Mouse (Mus musculus) brain, embryonic 14.5 days (tissue): ENCODE results near the gene Mrs2. TPM values are rescaled to one million over a fixed set of nuclear protein-coding genes. Genes with fewer than 3 reads are reported as not detected.

Experiments used
- DNase-seq: peaks from one replicate; pipeline ENCODE4 v3.0.0-alpha.2; 2011; ENCODE audit warnings: low read depth
- CTCF ChIP-seq: fragments of 200-500 bp; IDR thresholded peaks from 2 replicates; pipeline ENCODE4 v1.5.1; 2012; ENCODE audit warnings: inconsistent platforms, mild to moderate bottlenecking, moderate library complexity, borderline replicate concordance; ENCODE audit not compliant: insufficient read depth, insufficient read length; ENCODE audit errors: extremely low read depth
- POLR2A ChIP-seq: fragments of 200-500 bp; IDR thresholded peaks from 2 replicates; pipeline ENCODE4 v1.6.1; 2012; ENCODE audit warnings: mild to moderate bottlenecking, inconsistent platforms, borderline replicate concordance; ENCODE audit not compliant: poor library complexity, insufficient read depth, insufficient read length, severe bottlenecking; ENCODE audit errors: extremely low read depth
- polyA plus RNA-seq: library from polyadenylated mRNA; depleted of rRNA; stranded (reverse); fragments of >200 nt; gene quantifications from 2 replicates; pipeline ENCODE4 v1.2.3, GENCODE M21; 2012; rRNA removed

Gene Mrs2
- polyA plus RNA-seq, 1 experiment, result 41.3 TPM

DNA sequence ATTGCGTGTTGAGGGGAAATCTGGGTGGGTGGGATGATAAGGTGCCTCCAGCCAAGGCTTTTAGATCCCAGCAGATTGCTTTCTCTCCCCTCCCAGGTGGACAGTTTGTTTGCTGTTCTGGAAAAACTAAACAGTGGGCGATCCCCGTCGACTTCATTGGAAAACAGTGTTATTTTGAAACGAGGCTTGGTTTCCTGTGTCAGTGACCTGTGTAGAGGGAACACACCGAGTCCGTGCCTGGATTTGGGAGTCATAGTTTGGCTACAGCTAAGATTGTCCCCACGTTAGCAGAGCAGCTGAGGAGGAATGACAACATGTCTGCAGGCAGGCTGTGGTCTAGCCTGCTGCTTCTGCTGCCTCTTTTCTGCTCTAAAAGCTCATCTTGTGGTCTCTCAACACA is 76.9 kb downstream of the Mrs2 start:
- TF ChIP-seq POLR2A, result no peak
- no peak for DNase-seq

DNA sequence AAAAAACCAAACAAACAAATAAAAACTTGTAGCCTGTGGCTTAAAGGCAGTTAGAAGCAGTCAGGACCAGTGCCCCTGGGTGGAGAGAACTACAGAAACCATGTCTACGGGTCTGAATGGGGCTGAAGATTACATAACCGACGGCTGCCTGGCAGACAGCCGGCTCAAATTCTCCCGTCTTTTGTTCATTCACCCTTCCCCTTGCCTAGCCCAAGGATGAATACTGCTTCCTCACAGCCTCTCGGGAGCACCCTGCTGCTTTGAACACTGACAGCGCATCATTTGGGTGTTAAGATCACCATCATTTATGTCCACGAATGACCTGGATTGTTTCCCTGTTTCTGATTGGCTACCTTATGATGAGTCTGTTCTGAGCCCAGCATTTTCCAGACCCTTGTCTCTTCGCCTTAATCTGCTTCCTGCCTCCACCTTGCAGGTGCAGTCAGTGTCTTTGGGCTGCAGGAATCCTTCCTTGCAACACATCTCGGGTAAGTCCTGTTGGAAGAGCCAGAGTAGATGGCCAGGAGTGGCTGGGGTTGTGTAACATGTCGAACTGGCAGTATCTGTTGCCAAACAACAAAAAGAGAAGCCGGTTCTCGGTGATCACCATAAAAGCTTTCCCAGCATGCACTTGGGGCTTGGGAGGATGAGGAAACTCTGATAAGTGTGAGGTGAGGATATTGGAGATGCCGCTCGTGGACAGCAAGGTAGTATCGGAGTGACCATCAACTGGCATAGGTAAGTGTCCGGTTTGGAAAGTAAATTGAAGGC is 77.5 kb downstream of the Mrs2 start, which contains the start of gene Gpld1:
Gene Gpld1 (plus strand): TSS at position 641 of the 771 bp plus-strand sequence.
- TF ChIP-seq CTCF (no peak), POLR2A (no peak)
- peak; percentile 65 for DNase-seq

- DNase-seq, result no peak
- TF ChIP-seq POLR2A, result no peak
- no peak for TF ChIP-seq CTCF
Observed at GRCm38 (mm10) chr13:24939472-24939871, 80.7 kb downstream of the Mrs2 start.

GRCm38 (mm10) chr13:24938683-24939082 is 81.5 kb downstream of the Mrs2 start:
- DNase-seq, result peak; percentile 76
- TF ChIP-seq CTCF (peak; percentile 80), POLR2A (no peak)

- TF ChIP-seq CTCF (no peak), POLR2A (no peak)
- DNase-seq, result no peak
Observed at GRCm38 (mm10) chr13:24937839-24938166, 82.4 kb downstream of the Mrs2 start.

Other genes starting within 250 kb of the Mrs2 start
- gene BC005537, start 218.7 kb downstream of the Mrs2 start, polyA plus RNA-seq, result 114 and 115 TPM in 2 replicates
- 33.9 and 38.0 TPM in 2 replicates for gene Acot13, start 188.8 kb downstream of the Mrs2 start, polyA plus RNA-seq
- 46.8 and 63.3 TPM in 2 replicates for gene Tdp2, start 188.7 kb downstream of the Mrs2 start, polyA plus RNA-seq
- gene D130043K22Rik, start 175.2 kb downstream of the Mrs2 start, polyA plus RNA-seq, result 1.9 and 3.6 TPM in 2 replicates
- gene Aldh5a1, start 82.7 kb downstream of the Mrs2 start, polyA plus RNA-seq, result 12.2 and 17.9 TPM in 2 replicates
- 1.8 and 2.6 TPM in 2 replicates for gene Gpld1, start 77.2 kb downstream of the Mrs2 start, polyA plus RNA-seq
- 0.82 and 2.9 TPM in 2 replicates for gene Dcdc2a, start 35.6 kb upstream of the Mrs2 start, polyA plus RNA-seq